Mouse (Mus musculus) adrenal gland (tissue): Measurements from ENCODE around the gene Zfp13.
"Not testable (repeated sequence)": the region's sequence is repeated elsewhere in the genome, so short reads cannot be mapped to it uniquely, and the experiment has no call there.

Source experiments
- intact Hi-C: fragments of 180-260 bp; cut with DNase I; formaldehyde crosslinking; loops from one replicate; pipeline ENCODE4 v1.15.1; 2025

Gene Zfp13

DNA sequence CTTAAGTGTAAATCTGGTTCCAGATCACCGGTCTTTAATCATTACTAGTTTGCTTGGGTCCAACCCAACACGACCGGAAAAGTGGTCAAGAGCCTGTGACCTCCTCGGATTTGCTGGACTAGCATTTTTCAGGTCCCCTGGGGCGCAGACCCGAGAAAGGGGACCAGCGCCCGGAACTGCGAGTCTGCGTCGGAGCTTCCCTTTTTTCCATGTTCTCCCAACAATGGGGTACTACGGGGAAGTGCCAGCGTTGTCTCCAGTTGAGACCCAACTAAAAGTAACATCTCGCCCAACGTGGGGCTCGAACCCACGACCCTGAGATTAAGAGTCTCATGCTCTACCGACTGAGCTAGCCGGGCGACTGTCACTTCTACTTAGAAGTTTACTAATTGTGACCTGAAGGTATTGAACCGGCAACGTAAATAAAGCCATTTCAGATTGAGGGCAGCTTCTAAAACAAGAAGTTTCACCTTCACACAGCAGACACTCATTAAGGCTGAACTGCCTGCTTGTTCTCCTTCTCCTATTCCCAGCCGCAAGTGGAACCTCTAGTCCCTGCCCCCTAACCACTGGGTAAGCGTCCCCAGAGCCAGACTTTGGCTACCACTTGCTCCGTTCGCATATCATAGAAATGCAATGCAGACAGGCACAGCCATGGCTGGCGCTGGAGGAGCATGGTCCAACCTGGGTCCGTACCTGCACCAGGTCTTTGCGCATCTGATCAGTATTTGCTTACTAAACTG, 64.1 kb downstream of the Zfp13 start:
- intact Hi-C loops: not testable (repeated sequence)

DNA sequence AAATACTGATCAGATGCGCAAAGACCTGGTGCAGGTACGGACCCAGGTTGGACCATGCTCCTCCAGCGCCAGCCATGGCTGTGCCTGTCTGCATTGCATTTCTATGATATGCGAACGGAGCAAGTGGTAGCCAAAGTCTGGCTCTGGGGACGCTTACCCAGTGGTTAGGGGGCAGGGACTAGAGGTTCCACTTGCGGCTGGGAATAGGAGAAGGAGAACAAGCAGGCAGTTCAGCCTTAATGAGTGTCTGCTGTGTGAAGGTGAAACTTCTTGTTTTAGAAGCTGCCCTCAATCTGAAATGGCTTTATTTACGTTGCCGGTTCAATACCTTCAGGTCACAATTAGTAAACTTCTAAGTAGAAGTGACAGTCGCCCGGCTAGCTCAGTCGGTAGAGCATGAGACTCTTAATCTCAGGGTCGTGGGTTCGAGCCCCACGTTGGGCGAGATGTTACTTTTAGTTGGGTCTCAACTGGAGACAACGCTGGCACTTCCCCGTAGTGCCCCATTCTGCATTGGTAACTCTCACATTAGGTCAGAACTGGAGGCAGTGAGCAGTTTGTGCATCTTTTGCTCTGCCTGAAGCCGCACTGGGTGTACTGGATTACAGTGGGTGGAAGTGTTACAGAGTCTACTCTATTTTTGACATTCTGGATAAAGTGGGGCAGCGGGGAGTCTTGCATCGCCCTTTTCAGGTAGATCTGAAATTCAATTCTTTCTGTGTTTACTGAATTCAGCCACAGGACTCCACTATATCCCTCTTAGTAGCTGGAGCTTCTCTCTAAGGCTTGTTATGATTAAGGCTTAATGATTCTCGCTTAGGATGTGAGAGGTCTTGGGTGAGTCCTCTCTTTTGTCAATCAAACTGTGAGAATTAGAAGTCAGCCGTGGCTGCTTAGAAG, 65.4 kb downstream of the Zfp13 start:
- intact Hi-C loops: not testable (repeated sequence)

DNA sequence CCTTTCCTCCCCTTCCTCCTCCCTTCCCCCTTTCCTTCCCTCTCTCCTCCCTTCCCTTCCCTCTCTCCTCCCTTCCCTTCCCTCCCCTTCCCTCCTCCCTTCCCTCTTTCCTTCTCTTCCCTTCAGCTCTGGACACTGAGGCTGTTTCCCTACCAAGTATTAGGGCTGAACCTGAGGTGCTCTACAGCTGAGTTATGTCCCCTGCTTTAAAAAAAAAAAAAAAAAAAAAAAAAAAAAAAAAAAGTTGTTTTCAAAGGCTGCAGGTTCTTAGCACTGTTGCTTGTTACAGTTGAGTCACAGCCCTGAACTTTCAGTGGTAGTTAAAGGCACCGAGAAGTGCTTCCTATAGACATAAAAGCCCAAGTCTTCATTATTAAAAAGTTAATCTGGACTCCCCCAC, 67.9 kb downstream of the Zfp13 start:
- intact Hi-C loops: not testable (repeated sequence)
